Mouse (Mus musculus) midbrain, embryonic 11.5 days (tissue): Measurements from ENCODE around the gene Fam174b. TPM values are rescaled to one million over a fixed set of nuclear protein-coding genes. Genes with fewer than 3 reads are reported as not detected.

Source experiments
- ATAC-seq: fragments of 200-750 bp; cut with Nextera tagmentation; 2 replicates; pipeline ENCODE4 v1.8.0; 2017; ENCODE audit warnings: moderate TSS enrichment, moderate library complexity; ENCODE audit not compliant: low FRiP score
- DNase-seq: peaks from one replicate; pipeline ENCODE4 v3.0.0; 2015; ENCODE audit warnings: low spot score; ENCODE audit errors: missing footprints
- H3K27ac ChIP-seq: fragments of 300-500 bp; sonication (generic); 2 replicates; pipeline ENCODE4 v1.5.1; 2014; ENCODE audit warnings: low read depth, low read length
- H3K27me3 ChIP-seq: fragments of 300-500 bp; sonication (generic); 2 replicates; pipeline ENCODE4 v1.6.1; 2014; ENCODE audit warnings: mild to moderate bottlenecking, low read length, moderate library complexity, mixed read lengths; ENCODE audit not compliant: control insufficient read depth, insufficient read depth
- H3K36me3 ChIP-seq: fragments of 300-500 bp; sonication (generic); 2 replicates; pipeline ENCODE4 v1.6.1; 2014; ENCODE audit warnings: mild to moderate bottlenecking, low read length, moderate library complexity, mixed read lengths; ENCODE audit not compliant: control insufficient read depth, insufficient read depth
- H3K4me1 ChIP-seq: fragments of 300-500 bp; sonication (generic); 2 replicates; pipeline ENCODE4 v1.6.1; 2014; ENCODE audit warnings: low read length; ENCODE audit not compliant: control insufficient read depth, insufficient read depth
- H3K4me2 ChIP-seq: fragments of 300-500 bp; sonication (generic); 2 replicates; pipeline ENCODE4 v1.6.1; 2014; ENCODE audit warnings: mild to moderate bottlenecking, moderate library complexity
- H3K4me3 ChIP-seq: fragments of 300-500 bp; sonication (generic); 2 replicates; pipeline ENCODE4 v1.5.1; 2014; ENCODE audit warnings: low read depth, low read length
- H3K9ac ChIP-seq: fragments of 300-500 bp; sonication (generic); 2 replicates; pipeline ENCODE4 v1.6.1; 2014; ENCODE audit warnings: low read length
- H3K9me3 ChIP-seq: fragments of 300-500 bp; sonication (generic); 2 replicates; pipeline ENCODE4 v1.6.1; 2016; ENCODE audit warnings: low read length; ENCODE audit not compliant: control insufficient read depth
- WGBS: fragments of 180-500 bp; shearing (Covaris S2); extraction: QIAGEN DNeasy Blood & Tissue Kit; methylation state at CpG from one replicate; pipeline ENCODE4 v1.1.7; 2014; 5-methylcytosine and 5-hydroxymethylcytosine counted together
- polyA plus RNA-seq: library from polyadenylated mRNA; unstranded; fragments of >200 nt; fragmentation: Nextera tagmentation; extraction: Ambion mirVana; gene quantifications from 2 replicates; pipeline ENCODE4 v1.2.1, GENCODE M21; 2014

The Fam174b gene
- polyA plus RNA-seq, 1 experiment from 2014 or later, result 28.9 TPM

DNA sequence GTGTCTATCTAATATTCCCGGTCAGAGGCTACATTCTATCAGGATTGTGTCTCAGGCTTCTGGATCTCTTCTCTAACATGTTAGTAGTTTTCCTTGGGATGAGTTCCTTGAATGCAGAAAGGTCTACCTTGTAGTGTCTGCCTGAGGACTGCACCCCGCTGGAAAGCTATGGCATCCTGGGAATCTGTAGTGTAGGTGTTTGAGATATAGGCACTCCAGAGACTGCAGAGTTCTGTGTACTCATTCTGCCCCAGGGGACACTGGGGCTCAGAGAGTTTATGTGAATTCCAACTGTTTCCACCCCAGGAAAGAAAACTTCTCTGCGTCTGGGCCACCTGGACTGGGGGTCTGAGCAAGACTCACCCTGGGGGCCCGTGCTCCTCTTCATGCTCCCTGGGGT is 45.7 kb downstream of the Fam174b start:
- 91% methylated on average over 4 of the region's 4 CpGs for WGBS
- no peaks in the 10 kb centered on the region for H3K27me3 ChIP-seq
- H3K27ac ChIP-seq, result no peak overlapping the region
- H3K4me3 ChIP-seq, result no peak overlapping the region
- ATAC-seq (no peak), DNase-seq (no peak)
- no peaks in the 10 kb centered on the region for H3K9me3 ChIP-seq
- no peak overlapping the region for H3K9ac ChIP-seq
- H3K4me2 ChIP-seq, result no peak overlapping the region
- no peaks in the 10 kb centered on the region for H3K36me3 ChIP-seq
- H3K4me1 ChIP-seq, result no peaks in the 10 kb centered on the region

DNA sequence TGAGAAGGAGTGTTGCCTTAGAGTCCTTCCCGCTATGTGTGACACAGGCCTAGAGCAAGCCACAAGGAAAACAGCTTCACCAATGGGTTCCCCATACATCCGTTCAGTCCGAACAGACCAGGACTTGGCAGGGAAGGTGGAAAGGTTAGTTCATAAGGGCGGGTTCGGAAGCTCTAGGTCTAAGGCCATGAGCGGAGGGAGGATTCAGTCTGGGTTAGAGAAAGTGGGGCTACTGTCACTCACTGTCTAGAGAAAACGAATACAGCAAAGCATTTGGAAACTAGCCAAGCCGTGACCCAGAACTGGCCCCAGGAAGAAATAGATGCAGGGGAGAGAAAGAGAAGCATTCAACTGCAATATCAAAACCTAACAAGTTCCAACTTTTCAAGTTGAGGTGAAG is 47.4 kb downstream of the Fam174b start:
- H3K4me2 ChIP-seq, result no peak overlapping the region
- 90% methylated on average over 8 of the region's 8 CpGs for WGBS
- H3K27me3 ChIP-seq, result no peaks in the 10 kb centered on the region
- no peak overlapping the region for H3K27ac ChIP-seq
- no peak overlapping the region for H3K4me3 ChIP-seq
- no peaks in the 10 kb centered on the region for H3K36me3 ChIP-seq
- ATAC-seq, result no peak
- H3K9ac ChIP-seq, result no peak overlapping the region
- H3K9me3 ChIP-seq, result no peaks in the 10 kb centered on the region
- no peak for DNase-seq
- no peaks in the 10 kb centered on the region for H3K4me1 ChIP-seq

DNA sequence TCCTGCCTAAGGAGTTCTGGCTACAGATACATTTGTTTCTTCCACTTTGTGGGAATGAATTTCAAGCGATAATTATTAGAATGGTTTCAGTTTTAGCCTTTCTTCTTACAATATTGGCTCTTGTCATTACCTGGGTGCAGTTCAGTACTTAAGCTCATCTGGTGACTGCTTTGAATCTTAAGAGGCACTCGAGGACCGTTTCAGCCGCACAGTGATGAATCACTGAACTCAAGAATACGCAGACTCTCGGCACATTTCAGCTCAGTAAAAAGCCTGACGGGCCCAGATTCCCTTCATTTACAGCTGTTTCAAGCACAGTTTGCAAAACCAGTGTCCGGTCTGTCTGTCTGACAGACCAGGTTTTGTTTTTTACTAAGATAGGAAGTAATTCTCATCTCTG is 51.0 kb downstream of the Fam174b start:
- no peaks in the 10 kb centered on the region for H3K27me3 ChIP-seq
- no peaks in the 10 kb centered on the region for H3K9me3 ChIP-seq
- ATAC-seq, result no peak
- H3K9ac ChIP-seq, result no peak overlapping the region
- H3K27ac ChIP-seq, result no peak overlapping the region
- no peak overlapping the region for H3K4me2 ChIP-seq
- peak; percentile 69 for DNase-seq
- no peaks in the 10 kb centered on the region for H3K4me1 ChIP-seq
- no peak overlapping the region for H3K4me3 ChIP-seq
- WGBS, result 76% methylated on average over 8 of the region's 8 CpGs
- H3K36me3 ChIP-seq, result no peaks in the 10 kb centered on the region

DNA sequence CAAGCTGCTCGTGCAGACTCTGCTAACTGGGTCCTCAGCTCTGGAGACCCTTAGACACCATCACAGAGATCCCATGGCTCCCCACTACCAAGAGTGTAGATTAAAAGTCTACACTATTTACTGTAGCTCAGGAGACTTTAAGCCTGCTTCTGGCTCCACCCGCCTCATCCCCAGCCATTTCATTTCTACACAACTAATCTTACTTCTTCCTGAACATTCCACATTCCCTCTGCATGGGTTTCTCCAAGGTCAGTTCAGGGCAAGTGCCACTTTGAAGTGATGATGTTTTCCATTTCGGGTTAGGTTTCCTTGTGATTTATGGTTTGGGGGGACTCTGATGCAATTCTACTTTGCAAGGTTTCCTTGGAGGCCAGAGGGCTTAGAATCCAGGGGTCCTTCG is 52.1 kb downstream of the Fam174b start:
- H3K9me3 ChIP-seq, result no peaks in the 10 kb centered on the region
- ATAC-seq (no peak), DNase-seq (peak; percentile 81)
- no peak overlapping the region for H3K9ac ChIP-seq
- H3K4me2 ChIP-seq, result no peak overlapping the region
- H3K4me1 ChIP-seq, result no peaks in the 10 kb centered on the region
- H3K27me3 ChIP-seq, result no peaks in the 10 kb centered on the region
- 88% methylated on average over 4 of the region's 4 CpGs for WGBS
- H3K4me3 ChIP-seq, result no peak overlapping the region
- H3K27ac ChIP-seq, result no peak overlapping the region
- H3K36me3 ChIP-seq, result no peaks in the 10 kb centered on the region; the same call in 1 of the 2 replicates

DNA sequence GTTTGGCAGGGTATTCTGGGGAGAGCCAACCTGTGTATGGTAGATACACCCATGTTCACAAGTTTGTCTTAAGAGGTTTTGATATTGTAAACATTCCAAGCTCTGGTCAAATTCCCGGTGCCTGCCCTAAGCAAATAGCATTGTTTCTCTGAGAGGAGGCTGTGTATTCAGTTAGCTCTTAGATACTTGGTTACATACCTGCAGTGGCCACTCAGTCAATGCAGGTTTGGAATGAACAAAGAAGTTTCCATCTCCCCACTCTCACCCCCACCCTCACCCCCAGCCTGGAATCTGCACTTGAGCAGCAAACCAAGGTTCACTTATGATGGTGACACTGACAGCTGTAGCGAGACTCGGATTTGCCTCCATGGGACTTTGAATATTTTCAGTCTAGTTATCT is 52.5 kb downstream of the Fam174b start:
- WGBS, result 80% methylated on average over 3 of the region's 3 CpGs
- DNase-seq, result no peak
- no peaks in the 10 kb centered on the region for H3K27me3 ChIP-seq
- no peak overlapping the region for H3K4me3 ChIP-seq
- no peak for ATAC-seq
- no peak overlapping the region for H3K4me2 ChIP-seq
- no peak overlapping the region for H3K27ac ChIP-seq
- no peak overlapping the region for H3K9ac ChIP-seq
- H3K9me3 ChIP-seq, result no peaks in the 10 kb centered on the region
- no peaks in the 10 kb centered on the region for H3K4me1 ChIP-seq
- H3K36me3 ChIP-seq, result no peaks in the 10 kb centered on the region; the same call in 1 of the 2 replicates

DNA sequence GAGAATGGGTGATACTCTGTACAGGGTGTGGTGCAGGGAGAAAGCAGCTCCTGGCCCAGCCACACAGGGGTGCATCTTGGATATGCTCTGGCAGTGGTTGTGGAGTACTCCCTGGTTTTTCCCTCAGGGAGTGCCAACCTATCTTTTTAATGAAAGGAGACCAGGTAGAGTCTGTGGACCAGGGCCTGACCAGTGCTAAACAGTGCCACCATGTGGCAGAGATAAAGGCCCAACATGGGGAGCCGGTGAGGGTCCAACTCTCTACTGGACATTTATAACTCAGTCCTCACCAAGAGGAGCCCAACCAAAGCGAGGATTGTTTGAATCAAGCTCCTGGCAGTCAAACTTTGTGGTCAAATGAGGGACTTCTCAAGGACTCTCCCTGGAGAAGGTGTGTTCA is 69.2 kb downstream of the Fam174b start:
- H3K27me3 ChIP-seq, result no peaks in the 10 kb centered on the region
- 82% methylated on average over 2 of the region's 2 CpGs for WGBS

DNA sequence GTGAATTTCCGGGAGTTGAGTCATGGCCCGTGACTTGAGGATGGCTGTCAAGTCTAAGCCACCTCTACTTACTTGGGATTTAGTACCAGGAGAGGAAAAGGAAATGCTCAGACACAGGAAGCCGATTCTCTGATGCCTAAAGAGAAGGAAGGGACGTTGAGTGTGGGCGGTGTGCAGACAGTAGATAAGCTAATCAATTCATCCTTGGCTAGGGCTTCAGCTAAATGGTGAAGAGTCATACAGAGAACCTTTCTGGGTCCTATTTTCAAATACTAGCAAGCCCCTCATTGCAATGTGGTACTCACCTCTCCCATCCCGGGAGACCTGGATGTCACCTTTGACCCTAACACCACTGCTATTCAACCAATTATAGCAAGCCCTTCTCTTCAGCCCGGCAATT is 71.3 kb downstream of the Fam174b start:
- H3K9ac ChIP-seq, result no peak overlapping the region
- H3K4me3 ChIP-seq, result no peak overlapping the region
- H3K27ac ChIP-seq, result no peak overlapping the region
- H3K9me3 ChIP-seq, result no peaks in the 10 kb centered on the region
- DNase-seq, result no peak
- no peaks in the 10 kb centered on the region for H3K36me3 ChIP-seq
- no peaks in the 10 kb centered on the region for H3K4me1 ChIP-seq
- no peak overlapping the region for H3K4me2 ChIP-seq
- 87% methylated on average over 7 of the region's 7 CpGs for WGBS
- ATAC-seq, result no peak
- no peaks in the 10 kb centered on the region for H3K27me3 ChIP-seq

More for the DNA sequence above, 69.2 kb downstream of the Fam174b start:
- H3K4me2 ChIP-seq, result no peak overlapping the region
- no peaks in the 10 kb centered on the region for H3K36me3 ChIP-seq
- H3K27ac ChIP-seq, result no peak overlapping the region
- H3K4me1 ChIP-seq, result no peaks in the 10 kb centered on the region
- H3K9ac ChIP-seq, result no peak overlapping the region
- no peak overlapping the region for H3K4me3 ChIP-seq
- DNase-seq (no peak), ATAC-seq (no peak)
- H3K9me3 ChIP-seq, result no peaks in the 10 kb centered on the region

DNA sequence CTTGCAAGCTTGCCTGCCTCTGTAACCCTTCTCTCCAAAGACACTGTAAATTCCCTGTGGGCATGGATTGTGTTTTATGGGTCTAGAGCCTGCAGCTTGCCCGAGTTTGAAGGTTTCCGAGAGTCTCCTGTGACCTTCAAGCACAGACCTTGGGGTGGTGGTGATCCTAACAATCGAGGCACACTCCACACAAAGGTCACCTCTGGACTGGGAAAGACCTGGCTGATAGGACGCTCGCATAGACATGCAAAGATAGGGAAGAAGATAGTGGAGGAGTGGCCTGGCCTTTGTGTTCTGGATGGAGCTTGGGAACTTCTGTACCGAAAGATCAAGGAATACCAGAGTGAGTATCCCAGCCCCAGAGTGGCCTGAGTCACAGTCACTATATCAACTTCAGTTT is 72.1 kb downstream of the Fam174b start:
- no peaks in the 10 kb centered on the region for H3K36me3 ChIP-seq
- WGBS, result 87% methylated on average over 6 of the region's 6 CpGs
- H3K9me3 ChIP-seq, result no peaks in the 10 kb centered on the region
- no peak overlapping the region for H3K4me2 ChIP-seq
- no peak overlapping the region for H3K4me3 ChIP-seq
- DNase-seq (no peak), ATAC-seq (no peak)
- no peaks in the 10 kb centered on the region for H3K27me3 ChIP-seq
- no peaks in the 10 kb centered on the region for H3K4me1 ChIP-seq
- H3K9ac ChIP-seq, result no peak overlapping the region
- H3K27ac ChIP-seq, result no peak overlapping the region

DNA sequence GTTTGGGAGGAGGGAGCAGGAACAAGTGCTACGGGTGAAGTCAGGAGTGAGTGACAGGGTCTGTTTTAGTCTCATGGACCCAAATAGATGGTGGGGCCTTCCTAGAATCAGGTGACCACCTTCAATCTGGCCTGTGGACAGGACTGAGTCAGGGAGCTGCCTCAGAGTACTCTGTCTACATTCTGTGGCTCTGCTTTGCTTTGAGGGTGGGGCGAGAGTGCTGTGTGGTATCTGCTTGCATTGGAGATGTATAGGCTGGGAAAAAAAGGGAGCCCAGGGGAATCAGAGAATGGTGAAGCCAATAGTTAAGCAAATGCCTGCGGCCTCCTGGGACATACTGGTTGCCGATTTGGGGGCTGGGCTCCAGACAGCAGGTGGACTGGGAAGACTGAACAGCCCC is 73.8 kb downstream of the Fam174b start:
- DNase-seq (no peak), ATAC-seq (no peak)
- no peaks in the 10 kb centered on the region for H3K36me3 ChIP-seq
- H3K9me3 ChIP-seq, result no peaks in the 10 kb centered on the region
- no peak overlapping the region for H3K27ac ChIP-seq
- H3K27me3 ChIP-seq, result no peaks in the 10 kb centered on the region
- WGBS, result 83% methylated on average over 4 of the region's 4 CpGs
- no peaks in the 10 kb centered on the region for H3K4me1 ChIP-seq
- no peak overlapping the region for H3K4me3 ChIP-seq
- H3K9ac ChIP-seq, result no peak overlapping the region
- no peak overlapping the region for H3K4me2 ChIP-seq

DNA sequence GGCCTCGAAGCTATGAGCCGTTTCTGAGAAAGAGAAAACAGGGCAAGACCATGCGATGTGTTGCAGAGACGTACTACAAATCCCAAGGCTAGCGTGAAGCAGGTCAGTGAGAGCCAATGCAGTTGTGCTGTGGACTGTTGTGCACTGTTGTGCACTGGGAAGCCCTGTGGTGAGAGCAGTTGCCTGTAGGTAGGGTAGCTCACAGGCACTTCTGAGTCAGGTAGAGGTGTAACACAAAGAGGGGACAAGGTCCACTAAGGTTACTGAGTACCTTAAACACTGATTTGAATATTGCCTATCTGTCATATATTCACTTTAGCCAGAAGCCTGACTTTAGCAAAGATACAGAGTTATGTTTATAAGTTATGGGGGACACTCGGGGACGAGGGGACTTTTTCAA is 74.4 kb downstream of the Fam174b start:
- no peak for DNase-seq
- Histone ChIP-seq H3K27ac (no peak overlapping the region), H3K27me3 (no peaks in the 10 kb centered on the region), H3K4me2 (no peak overlapping the region), H3K4me1 (no peaks in the 10 kb centered on the region), H3K4me3 (no peak overlapping the region), H3K9ac (no peak overlapping the region), H3K9me3 (no peaks in the 10 kb centered on the region), H3K36me3 (no peaks in the 10 kb centered on the region)
- no peak for ATAC-seq
- WGBS, result 92% methylated on average over 7 of the region's 7 CpGs
